Mouse (Mus musculus) liver, embryonic 14.5 days (tissue): ENCODE results near the gene Rps16.

ENCODE experiments used
- CTCF ChIP-seq: IDR thresholded peaks from 2 replicates; pipeline ENCODE4 v1.5.1; 2016; ENCODE audit warnings: antibody characterized with exemption, low read depth, control low read depth
- EP300 ChIP-seq: IDR thresholded peaks from 2 replicates; pipeline ENCODE4 v1.6.1; 2016; ENCODE audit warnings: antibody characterized with exemption, low read depth

GRCm38 (mm10) chr7:28372251-28373108, 22.0 kb downstream of the Rps16 start, which contains the start of gene Plekhg2:
- TF ChIP-seq CTCF (peak; percentile 71), EP300 (peak; percentile 39)
